Mouse (Mus musculus): ENCODE results near the gene Abcc4.

- TF ChIP-seq CTCF (IDR thresholded peaks at IDR 0.05; ENCODE audit: extremely low read depth, insufficient read depth, low read length) (no peak), POLR2A (IDR thresholded peaks at IDR 0.05; ENCODE audit: extremely low read depth, insufficient read depth, low read length) (no peak)
Observed at GRCm38 (mm10) chr14:118491708-118492107, 214.3 kb downstream of the Abcc4 start.
